Mouse (Mus musculus) brown adipose tissue, adult 24 weeks (tissue): ENCODE data around the gene Aldoart2. TPM values are rescaled to one million over a fixed set of nuclear protein-coding genes. Genes with fewer than 3 reads are reported as not detected.
A peak's percentile ranks its signal among the peaks of the same experiment; 100 is the strongest.
"Not testable (repeated sequence)": the region's sequence is repeated elsewhere in the genome, so short reads cannot be mapped to it uniquely, and the experiment has no call there.

Source experiments
- H3K27ac ChIP-seq: fragments of 200-500 bp; replicated peaks from 2 replicates; pipeline ENCODE4 v1.5.1; 2012; ENCODE audit warnings: low read depth, mild to moderate bottlenecking, low read length
- H3K4me1 ChIP-seq: fragments of 200-500 bp; 2 replicates; pipeline ENCODE4 v1.6.1; 2012; ENCODE audit warnings: low read length, mixed read lengths; ENCODE audit not compliant: control insufficient read depth, insufficient read depth, insufficient read length
- H3K4me3 ChIP-seq: fragments of 200-500 bp; 2 replicates; pipeline ENCODE4 v1.5.1; 2012; ENCODE audit warnings: low read depth, mild to moderate bottlenecking, low read length, moderate library complexity; ENCODE audit not compliant: insufficient read depth
- polyA plus RNA-seq: library from polyadenylated mRNA; stranded (reverse); fragments of >200 nt; gene quantifications from 2 replicates; pipeline ENCODE4 v1.2.4, GENCODE M21; 2012; ENCODE audit not compliant: missing spikeins, insufficient read depth, insufficient read length

Aldoart2 gene
- polyA plus RNA-seq, 1 experiment: 0.71 TPM

DNA sequence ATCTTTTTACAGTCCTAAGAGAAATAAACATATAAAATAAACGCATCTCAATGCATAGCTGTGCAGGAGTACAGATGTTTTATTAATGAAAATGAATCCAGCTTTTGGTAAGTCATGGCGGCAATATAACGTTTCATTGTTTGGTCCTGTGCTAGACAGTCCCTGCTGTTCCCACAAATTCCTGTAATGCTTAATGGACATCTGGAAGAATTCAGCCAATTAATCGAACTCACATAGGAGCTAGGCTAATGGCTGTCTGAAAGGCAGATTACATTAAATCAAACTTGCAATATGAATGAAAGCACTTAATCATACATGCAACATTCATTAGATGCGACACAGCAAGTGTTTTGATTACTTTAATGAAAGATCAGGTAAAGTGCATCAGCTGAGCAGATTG, 1.8 kb downstream of the Aldoart2 start:
- Histone ChIP-seq H3K27ac (no peak overlapping the region), H3K4me1 (no peaks in the 10 kb centered on the region), H3K4me3 (no peak overlapping the region)

DNA sequence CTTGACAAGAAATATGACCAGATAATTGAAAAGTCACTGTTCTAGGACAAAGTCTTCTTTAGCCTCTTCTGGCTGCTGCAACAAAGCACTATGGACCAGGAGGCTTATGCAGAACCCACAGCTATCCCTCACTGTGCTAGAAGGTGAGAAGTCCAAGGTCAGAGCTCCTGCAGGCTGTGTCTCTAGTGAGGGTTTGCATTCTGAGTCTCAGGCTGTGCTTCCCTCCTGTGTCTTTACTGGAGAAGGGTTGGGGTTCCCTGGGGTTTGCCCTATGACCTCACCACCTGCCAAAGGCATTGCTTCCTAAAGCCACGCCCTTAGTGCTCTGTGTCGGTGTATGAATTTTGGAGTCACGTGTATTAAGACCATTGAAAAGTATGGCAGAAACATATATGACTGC, 3.4 kb downstream of the Aldoart2 start:
- Histone ChIP-seq H3K27ac (no peak overlapping the region), H3K4me3 (no peak overlapping the region), H3K4me1 (no peaks in the 10 kb centered on the region)

DNA sequence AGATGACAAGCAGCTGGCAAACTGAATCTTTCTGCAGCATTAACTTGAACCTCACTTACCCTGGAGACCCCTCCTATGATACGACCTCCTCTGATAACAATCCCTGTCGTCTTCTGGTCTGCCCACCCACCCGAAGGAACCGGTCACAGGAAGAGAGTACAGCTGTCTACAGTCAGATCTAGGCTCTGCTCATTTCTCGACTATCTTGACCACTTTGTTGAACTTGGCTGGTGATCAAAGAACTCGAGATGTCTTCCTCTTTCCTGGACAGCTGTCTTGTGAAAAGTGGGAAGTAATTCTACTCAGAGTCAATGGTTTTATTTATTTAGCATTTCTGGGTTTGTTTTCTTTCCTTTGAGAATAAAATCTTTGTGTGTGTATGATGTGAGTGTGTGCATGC, 4.6 kb downstream of the Aldoart2 start:
- H3K27ac ChIP-seq: no peak overlapping the region
- H3K4me3 ChIP-seq: no peak overlapping the region
- H3K4me1 ChIP-seq: no peaks in the 10 kb centered on the region

DNA sequence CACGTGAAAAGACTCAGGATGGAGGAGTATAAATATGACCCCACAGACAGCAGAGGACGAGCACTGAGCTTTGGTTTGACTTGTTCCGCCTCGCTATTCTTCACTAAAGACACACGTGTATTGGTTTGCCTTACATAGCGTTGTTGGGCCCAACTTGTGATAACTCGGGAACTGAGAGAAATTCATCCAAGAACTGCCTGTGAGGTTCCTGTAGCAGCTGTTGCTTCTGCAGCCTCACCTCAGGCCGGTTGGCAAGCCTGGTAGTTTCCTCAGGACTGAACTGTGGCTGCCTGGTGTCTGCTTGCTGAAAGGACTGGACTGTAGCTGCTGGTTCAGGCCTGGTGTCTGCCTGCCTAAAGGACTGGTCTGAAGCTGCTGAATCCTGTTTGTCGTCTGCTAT, 5.6 kb downstream of the Aldoart2 start:
- Histone ChIP-seq H3K27ac (no peak overlapping the region), H3K4me1 (no peaks in the 10 kb centered on the region), H3K4me3 (no peak overlapping the region)

DNA sequence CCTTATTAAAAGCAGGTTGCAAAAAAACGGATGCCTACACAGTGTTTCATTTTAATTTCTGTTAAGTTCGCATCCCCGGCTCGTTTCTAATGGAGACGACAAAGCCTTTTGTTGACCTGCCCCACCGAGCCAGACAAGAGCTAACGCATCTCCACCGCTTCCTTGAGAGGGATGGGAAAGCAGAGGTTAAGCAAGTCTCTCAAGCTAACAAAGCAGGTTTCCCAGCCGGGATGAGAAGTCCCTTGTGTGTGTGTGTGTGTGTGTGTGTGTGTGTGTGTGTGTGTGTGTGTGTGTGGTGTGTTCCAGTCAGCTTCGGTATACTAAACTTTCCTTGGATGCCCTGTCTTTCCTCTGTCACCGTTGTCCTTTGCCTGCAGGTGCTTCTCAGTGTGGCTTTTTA, 6.1 kb downstream of the Aldoart2 start:
- H3K4me3 ChIP-seq: no peak overlapping the region
- H3K27ac ChIP-seq: no peak overlapping the region
- H3K4me1 ChIP-seq: no peaks in the 10 kb centered on the region

DNA sequence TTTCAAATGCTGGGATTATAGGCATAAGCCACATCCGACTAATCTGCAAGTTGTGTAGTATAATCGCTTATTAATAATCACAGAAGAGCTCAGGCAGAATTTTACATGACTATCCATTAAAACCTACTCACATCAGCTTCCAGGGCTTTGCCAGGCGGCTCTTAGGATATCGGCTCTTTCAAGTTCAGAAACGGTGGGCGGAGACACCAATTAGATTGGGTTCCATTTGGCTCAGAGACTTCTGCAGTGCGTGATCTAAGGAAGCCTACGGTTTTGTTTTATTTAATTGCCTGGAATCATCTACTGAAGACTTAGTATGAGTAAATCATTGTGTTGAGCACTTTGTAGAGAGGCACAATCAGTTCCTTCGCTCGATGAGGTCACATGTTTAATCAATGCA, 6.6 kb downstream of the Aldoart2 start:
- Histone ChIP-seq H3K4me3 (no peak overlapping the region), H3K4me1 (no peaks in the 10 kb centered on the region), H3K27ac (no peak overlapping the region)

DNA sequence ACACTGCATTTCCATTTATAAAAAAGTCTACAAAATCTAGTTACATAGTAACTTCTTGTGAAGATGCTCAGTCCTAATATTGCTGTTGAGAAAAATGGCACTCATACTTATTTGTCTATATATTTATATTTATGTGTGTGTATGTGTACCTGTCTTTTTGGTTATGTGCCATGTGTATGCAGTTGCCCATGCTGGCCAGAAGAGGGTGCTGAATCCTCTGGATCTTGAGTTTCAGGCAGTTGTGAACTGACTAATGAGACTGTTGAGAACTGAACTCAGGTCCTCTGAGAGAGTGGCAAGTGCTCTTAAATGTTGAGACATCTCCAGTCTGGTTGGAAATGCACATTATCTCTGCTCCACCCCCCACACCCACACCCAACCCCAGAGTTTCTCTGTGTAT, 8.1 kb downstream of the Aldoart2 start:
- Histone ChIP-seq H3K27ac (no peak overlapping the region), H3K4me1 (no peaks in the 10 kb centered on the region), H3K4me3 (no peak overlapping the region)

DNA sequence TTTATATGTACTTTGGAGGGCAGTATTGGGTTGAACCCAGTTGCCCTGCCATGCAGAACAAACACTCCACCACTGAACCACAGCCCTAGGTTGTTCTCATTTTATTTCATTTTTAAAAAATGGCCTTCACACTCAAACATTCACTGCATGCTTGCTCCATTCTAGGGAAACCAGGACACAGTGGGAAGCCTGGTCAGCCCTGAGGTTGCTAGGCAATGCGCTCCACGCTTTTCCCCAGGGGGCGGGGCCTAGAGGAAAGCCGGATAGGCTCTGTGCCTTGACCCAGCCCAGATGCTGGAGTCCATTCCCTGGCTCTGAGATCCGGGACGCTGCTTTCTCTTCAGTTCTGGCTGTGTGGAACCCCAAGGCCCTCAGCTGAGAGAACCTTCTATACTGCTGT, 8.8 kb downstream of the Aldoart2 start:
- Histone ChIP-seq H3K27ac (no peak overlapping the region), H3K4me1 (no peaks in the 10 kb centered on the region)

DNA sequence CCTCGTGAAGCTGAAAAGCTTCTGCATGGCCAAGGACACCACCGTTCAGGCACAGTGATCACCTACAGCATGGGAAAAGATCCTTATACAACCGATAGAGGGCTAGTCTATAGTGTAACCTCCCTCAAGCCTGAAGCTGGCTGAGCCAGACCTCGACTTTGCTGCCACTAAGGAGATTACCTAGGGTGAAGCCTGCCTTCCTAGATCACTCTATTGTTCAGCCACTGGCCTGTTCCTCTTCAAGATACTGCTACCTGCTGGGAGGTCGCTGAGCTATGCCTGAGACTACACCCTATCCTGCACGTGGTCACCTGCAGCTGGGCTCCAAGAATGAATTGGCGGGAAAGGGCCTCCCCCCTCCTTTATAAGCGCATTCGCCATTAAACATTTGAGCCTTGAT, 21.9 kb downstream of the Aldoart2 start:
- not testable (repeated sequence) for H3K27ac ChIP-seq, H3K4me1 ChIP-seq, H3K4me3 ChIP-seq

More for the DNA sequence above, 8.8 kb downstream of the Aldoart2 start:
- no peak overlapping the region for H3K4me3 ChIP-seq

DNA sequence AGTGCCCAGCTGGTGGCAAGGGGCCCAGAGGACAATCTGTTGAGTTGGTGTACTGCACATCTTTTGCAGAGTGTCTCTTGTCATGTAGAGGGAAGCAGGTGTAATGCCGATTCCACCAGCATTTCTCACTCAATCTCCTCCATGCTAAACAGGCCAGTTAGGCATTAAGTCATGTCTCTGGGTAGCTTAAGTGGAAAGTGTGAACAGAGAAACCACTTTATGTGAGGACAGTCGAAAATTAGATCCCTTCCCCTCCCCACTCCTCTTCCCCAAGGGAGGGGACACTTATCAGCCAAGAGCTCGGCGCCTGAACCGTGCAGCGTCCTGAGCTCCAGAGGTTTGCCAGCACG, 33.5 kb downstream of the Aldoart2 start:
- H3K27ac ChIP-seq: no peak overlapping the region
- no peak overlapping the region for H3K4me3 ChIP-seq
- no peaks in the 10 kb centered on the region; the same call in 1 of the 2 replicates for H3K4me1 ChIP-seq

DNA sequence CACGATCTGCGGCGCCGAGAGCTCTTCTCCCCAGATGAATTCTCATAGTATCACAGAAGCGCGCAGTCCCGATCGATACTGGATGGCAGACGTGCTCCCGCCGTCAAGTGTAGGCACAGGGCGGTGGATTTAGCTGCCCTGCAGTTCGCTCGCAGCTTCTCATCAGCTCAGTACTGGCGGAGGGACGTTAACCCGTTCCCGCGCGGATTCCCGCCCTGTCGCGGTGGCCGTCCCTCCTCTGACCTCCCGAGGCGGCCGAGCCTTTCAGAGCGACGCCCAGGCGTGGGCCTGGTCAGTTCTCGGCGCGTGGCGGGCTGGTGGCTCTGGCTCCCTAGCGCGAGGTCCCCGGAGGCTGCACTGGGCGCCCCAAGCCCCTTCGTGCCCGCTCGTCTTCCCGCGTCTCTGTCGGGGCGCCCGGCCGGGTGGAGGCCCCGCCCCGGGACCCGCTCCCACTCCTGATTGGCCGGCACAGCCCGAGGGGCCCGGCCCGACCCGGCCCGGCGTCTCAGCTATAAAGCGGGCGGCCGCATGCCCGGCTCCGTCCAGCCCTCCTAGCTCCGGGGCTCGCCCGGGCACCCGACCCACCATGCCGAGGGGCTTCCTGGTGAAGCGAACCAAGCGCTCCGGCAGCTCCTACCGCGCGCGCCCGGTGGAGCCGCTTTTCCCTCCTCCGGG, 34.0 kb downstream of the Aldoart2 start, which contains the start of gene Insm2:
Gene Insm2, plus strand, starts transcription at position 541 of the 675 bp plus-strand sequence.
- Histone ChIP-seq H3K27ac (no peak within 1 kb of the TSS), H3K4me3 (peak within 1 kb of the TSS; percentile 13), H3K4me1 (no peaks in the 10 kb centered on the region; the same call in 1 of the 2 replicates)

DNA sequence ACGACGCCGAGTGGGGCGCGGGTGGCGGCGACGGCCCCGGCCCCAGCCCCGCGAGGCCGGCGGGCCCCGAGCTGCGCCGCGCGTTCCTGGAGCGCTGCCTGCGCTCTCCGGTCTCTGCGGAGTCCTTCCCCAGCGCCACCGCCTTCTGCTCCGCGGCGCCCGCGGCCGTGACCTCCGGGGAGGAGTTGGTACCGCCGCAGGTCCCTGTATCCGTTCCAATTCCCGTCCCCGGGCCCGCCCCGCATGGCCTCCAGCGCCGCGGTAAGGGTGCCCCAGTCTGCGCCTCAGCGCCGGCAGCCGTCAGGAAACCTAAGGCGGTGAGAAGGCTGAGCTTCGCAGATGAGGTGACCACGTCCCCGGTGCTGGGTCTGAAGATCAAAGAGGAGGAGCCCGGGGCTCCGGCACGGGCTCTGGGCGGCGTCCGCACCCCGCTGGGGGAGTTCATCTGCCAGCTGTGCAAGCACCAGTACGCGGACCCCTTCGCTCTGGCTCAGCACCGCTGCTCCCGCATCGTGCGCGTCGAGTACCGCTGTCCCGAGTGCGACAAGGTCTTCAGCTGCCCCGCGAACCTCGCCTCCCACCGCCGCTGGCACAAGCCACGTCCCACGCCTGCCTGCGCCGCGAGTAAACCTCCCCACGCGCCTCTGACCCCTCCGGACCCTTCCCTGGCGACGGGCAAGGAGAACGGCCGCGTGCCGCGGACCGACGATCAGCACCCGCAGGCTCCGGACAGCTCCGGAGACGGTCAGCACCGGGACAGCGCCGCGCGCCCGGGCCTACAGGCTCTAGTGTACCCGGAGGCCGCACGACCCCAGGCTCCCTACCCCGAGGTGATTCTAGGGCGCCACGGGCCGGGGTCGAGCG, 34.8 kb downstream of the Aldoart2 start:
- Histone ChIP-seq H3K4me1 (no peaks in the 10 kb centered on the region; the same call in 1 of the 2 replicates), H3K27ac (no peak overlapping the region), H3K4me3 (peak overlapping the region; percentile 13)

DNA sequence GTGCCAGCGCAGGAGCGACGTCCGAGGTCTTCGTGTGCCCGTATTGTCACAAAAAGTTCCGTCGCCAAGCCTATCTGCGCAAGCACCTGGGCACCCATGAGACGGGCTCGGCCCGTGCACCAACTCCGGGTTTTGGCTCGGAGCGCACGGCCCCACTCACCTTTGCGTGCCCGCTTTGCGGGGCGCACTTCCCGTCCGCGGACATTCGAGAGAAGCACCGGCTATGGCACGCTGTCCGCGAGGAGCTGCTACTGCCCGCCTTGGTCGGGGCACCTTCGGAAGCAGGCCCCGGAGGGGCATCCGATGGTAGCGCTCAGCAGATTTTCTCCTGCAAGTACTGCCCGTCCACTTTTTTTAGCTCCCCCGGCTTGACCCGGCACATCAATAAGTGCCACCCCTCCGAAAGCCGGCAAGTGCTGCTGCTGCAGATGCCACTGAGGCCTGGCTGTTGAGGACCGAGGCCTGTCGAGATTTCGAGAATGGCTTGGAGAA, 35.5 kb downstream of the Aldoart2 start:
- H3K4me3 ChIP-seq: no peak overlapping the region
- H3K27ac ChIP-seq: no peak overlapping the region
- no peaks in the 10 kb centered on the region; the same call in 1 of the 2 replicates for H3K4me1 ChIP-seq

DNA sequence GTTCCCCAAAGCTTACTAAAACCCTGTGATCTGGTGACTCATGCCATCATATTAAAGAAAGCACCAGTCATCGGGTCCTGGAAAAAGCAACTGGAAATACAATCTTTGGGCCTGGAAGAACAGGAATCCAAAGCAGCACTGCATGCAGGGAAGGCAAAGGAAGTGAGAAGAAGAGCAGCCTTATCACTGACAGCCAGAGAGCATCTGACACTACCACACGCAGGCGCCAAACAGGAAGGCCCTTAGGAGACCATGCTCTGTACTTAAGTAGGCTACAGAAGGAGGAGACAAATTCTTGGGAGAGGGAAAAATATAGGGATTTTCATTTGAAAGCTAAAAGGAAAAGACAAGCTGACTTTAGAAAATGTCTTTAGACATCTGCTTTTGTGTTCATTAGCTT, 39.4 kb downstream of the Aldoart2 start:
- Histone ChIP-seq H3K27ac (no peak overlapping the region), H3K4me1 (no peaks in the 10 kb centered on the region; the same call in 1 of the 2 replicates), H3K4me3 (no peak overlapping the region)

DNA sequence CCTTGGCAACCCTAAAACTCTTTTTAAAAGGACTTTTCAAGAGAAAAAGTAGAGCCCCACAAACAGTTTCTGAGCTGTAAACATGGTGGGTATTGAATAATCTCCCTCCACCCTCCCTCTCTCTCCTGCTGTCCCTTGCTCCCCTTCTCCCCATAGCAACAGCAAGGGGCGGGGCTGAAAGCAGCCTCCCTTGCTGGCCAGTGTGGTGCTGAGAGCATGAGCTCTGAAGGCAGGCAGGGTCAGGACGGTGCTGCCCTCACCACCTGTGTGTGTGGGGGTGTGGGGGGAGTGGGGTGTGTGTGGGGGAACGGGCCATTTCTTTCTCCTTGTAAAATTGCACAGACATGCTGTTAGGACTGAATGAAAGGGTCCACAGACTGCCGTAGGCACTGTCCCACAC, 42.9 kb downstream of the Aldoart2 start:
- H3K4me1 ChIP-seq: no peaks in the 10 kb centered on the region
- H3K4me3 ChIP-seq: no peak overlapping the region

DNA sequence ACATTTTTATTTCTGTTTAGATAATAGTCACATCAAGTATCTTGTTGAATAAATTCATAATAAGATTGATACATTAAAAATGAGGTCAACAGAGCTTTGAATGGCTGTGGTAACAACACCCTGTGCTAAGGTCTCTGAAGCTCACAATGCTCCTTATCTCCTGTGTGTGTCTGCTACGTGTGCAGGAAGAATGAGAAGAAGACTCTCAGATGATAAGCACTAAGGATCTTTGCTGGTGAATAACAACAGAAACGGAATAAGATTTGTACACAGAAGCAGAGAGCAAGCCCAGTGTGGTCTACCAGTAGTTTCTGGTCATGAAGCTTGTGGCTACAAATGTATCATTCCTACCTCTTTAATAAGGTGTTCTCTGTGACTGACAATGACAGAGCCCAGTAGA, 45.8 kb downstream of the Aldoart2 start:
- no peak overlapping the region for H3K27ac ChIP-seq
- H3K4me3 ChIP-seq: no peak overlapping the region
- H3K4me1 ChIP-seq: no peaks in the 10 kb centered on the region

More for the DNA sequence above, 42.9 kb downstream of the Aldoart2 start:
- H3K27ac ChIP-seq: no peak overlapping the region
